Comparison of ENCODE assay signal across 10 mouse cellular contexts in genomic region chr14:8062076-8062475, GRCm38 (mm10). TPM values are rescaled to one million over a fixed set of nuclear protein-coding genes. Genes with fewer than 3 reads are reported as not detected.
DNase-seq lines count a peak whose midpoint lies in the region; ATAC-seq lines count a peak whose summit lies in the region.
"Had no signal": no experiment of that assay in that cellular context is flagged by ENCODE, and none has a peak within 500 bp of the region (broad histone marks: within the 10 kb centered on the region; RNA-seq: fewer than 3 reads in every experiment).

No protein-coding gene starts in this region.

- no peak overlapping the region for H3K4me2 ChIP-seq in heart, embryonic 13.5 days
- H3K4me2 ChIP-seq in forebrain, embryonic 11.5 days (ENCODE audit: low read depth, low read length, severe bottlenecking), result no peak overlapping the region
- no peak overlapping the region for H3K4me2 ChIP-seq in midbrain, embryonic 11.5 days

- peaks cover 10% of the 10 kb centered on the region for H3K4me1 ChIP-seq in heart, embryonic 13.5 days
- H3K4me1 ChIP-seq in forebrain, embryonic 11.5 days (replicated peaks; ENCODE audit: control insufficient read depth, insufficient read depth, low read length), result no peaks in the 10 kb centered on the region; the same call in 1 of the 2 replicates
- 0 out of 2 replicates have a peak, but pooled peaks cover 3% of the 10 kb centered on the region for H3K4me1 ChIP-seq in midbrain, embryonic 11.5 days (ENCODE audit: control insufficient read depth, insufficient read depth, low read length)

- no peaks in the 10 kb centered on the region for H3K9me3 ChIP-seq in heart, embryonic 13.5 days
- H3K9me3 ChIP-seq in forebrain, embryonic 11.5 days (ENCODE audit: control insufficient read depth, low read length), result no peaks in the 10 kb centered on the region
- H3K9me3 ChIP-seq in midbrain, embryonic 11.5 days (ENCODE audit: control insufficient read depth, low read length), result no peaks in the 10 kb centered on the region

- no peak overlapping the region for H3K4me3 ChIP-seq in heart, embryonic 13.5 days
- H3K4me3 ChIP-seq in forebrain, embryonic 11.5 days (ENCODE audit: low read depth, low read length), result no peak overlapping the region
- H3K4me3 ChIP-seq in midbrain, embryonic 11.5 days (ENCODE audit: low read depth, low read length), result no peak overlapping the region

- WGBS in heart, embryonic 13.5 days, result 24% methylated on average over 3 of the region's 3 CpGs
- 36% methylated on average over 3 of the region's 3 CpGs for WGBS in forebrain, embryonic 11.5 days
- 43% methylated on average over 3 of the region's 3 CpGs for WGBS in midbrain, embryonic 11.5 days

- 0 out of 2 replicates have a peak, but pooled peaks have one; percentile 19 for ATAC-seq in heart, embryonic 13.5 days (ENCODE audit: extremely low read depth, insufficient number of reproducible peaks, low FRiP score, low TSS enrichment)
- 0 out of 2 replicates have a peak, but pooled peaks have one; percentile 46 for ATAC-seq in forebrain, embryonic 11.5 days (replicated peaks; ENCODE audit: low FRiP score)
- peak; percentile 71; the same call in 1 of the 2 replicates for ATAC-seq in midbrain, embryonic 11.5 days (ENCODE audit: low FRiP score)

- H3K9ac ChIP-seq in heart, embryonic 13.5 days, result no peak overlapping the region
- no peak overlapping the region for H3K9ac ChIP-seq in forebrain, embryonic 11.5 days (ENCODE audit: low read length)
- no peak overlapping the region for H3K9ac ChIP-seq in midbrain, embryonic 11.5 days (ENCODE audit: low read length)

- peak overlapping the region; percentile 46 for H3K27ac ChIP-seq in heart, embryonic 13.5 days (replicated peaks)
- no peak overlapping the region for H3K27ac ChIP-seq in forebrain, embryonic 11.5 days (ENCODE audit: low read depth, low read length)
- H3K27ac ChIP-seq in midbrain, embryonic 11.5 days (ENCODE audit: low read depth, low read length), result no peak overlapping the region

- no peaks in the 10 kb centered on the region for H3K36me3 ChIP-seq in heart, embryonic 13.5 days
- H3K36me3 ChIP-seq in forebrain, embryonic 11.5 days (ENCODE audit: control insufficient read depth, insufficient read depth, low read length), result no peaks in the 10 kb centered on the region; the same call in 1 of the 2 replicates
- no peaks in the 10 kb centered on the region for H3K36me3 ChIP-seq in midbrain, embryonic 11.5 days (ENCODE audit: control insufficient read depth, insufficient read depth, low read length)

- no peaks in the 10 kb centered on the region; the same call in 1 of the 2 replicates for H3K27me3 ChIP-seq in heart, embryonic 13.5 days (replicated peaks)
- no peaks in the 10 kb centered on the region for H3K27me3 ChIP-seq in forebrain, embryonic 11.5 days (ENCODE audit: control insufficient read depth, insufficient read depth, low read length)
- no peaks in the 10 kb centered on the region for H3K27me3 ChIP-seq in midbrain, embryonic 11.5 days (ENCODE audit: control insufficient read depth, insufficient read depth, low read length)

- no peak for DNase-seq in heart, postnatal 4 days
- peak; percentile 77 for DNase-seq in ES-CJ7 (ENCODE audit: low read depth, low spot score)
- DNase-seq in forebrain, embryonic 11.5 days (ENCODE audit: low spot score), result peak; percentile 48
- DNase-seq in midbrain, embryonic 11.5 days (ENCODE audit: low spot score, missing footprints), result no peak
- no peak for DNase-seq in layer of hippocampus, adult 9-11 months
- DNase-seq in right cerebral cortex, adult 18-20 months, result no peak
- DNase-seq in urinary bladder, postnatal 14 days (ENCODE audit: low spot score), result no peak
- DNase-seq: kidney, postnatal 36 days; lung, postnatal 10 days had no signal

RNA-seq across cellular contexts. Expression of gene Rpp14, which starts 18.1 kb away (rescaled TPM):
- polyA plus RNA-seq in heart, embryonic 13.5 days (2015; fragmentation: Nextera tagmentation; extraction: Ambion mirVana), result 35.4 and 38.1 TPM in 2 replicates
- total RNA-seq in heart, postnatal 4 days (2021), result 10 to 100 TPM; 21.9 to 22.3 TPM
- polyA plus RNA-seq in forebrain, embryonic 11.5 days (2014; fragmentation: Nextera tagmentation; extraction: Ambion mirVana), result 64.5 and 69.2 TPM in 2 replicates
- polyA plus RNA-seq in midbrain, embryonic 11.5 days (2014; fragmentation: Nextera tagmentation; extraction: Ambion mirVana), result 55.5 and 56.5 TPM in 2 replicates

RNA-seq across cellular contexts. Expression of gene Pxk, which starts 35.9 kb away (rescaled TPM):
- 24.6 and 25.9 TPM in 2 replicates for polyA plus RNA-seq in heart, embryonic 13.5 days (2015; fragmentation: Nextera tagmentation; extraction: Ambion mirVana)
- 10 to 100 TPM; 20.9 to 21.0 TPM for total RNA-seq in heart, postnatal 4 days (2021)
- polyA plus RNA-seq in forebrain, embryonic 11.5 days (2014; fragmentation: Nextera tagmentation; extraction: Ambion mirVana), result 24.3 and 26.4 TPM in 2 replicates
- polyA plus RNA-seq in midbrain, embryonic 11.5 days (2014; fragmentation: Nextera tagmentation; extraction: Ambion mirVana), result 23.2 and 23.4 TPM in 2 replicates

RNA-seq across cellular contexts. Expression of gene Abhd6, which starts 59.4 kb away (rescaled TPM):
- polyA plus RNA-seq in heart, embryonic 13.5 days (2015; fragmentation: Nextera tagmentation; extraction: Ambion mirVana), result 10.4 and 12.5 TPM in 2 replicates
- 1 to 10 TPM; 5.1 to 5.8 TPM for total RNA-seq in heart, postnatal 4 days (2021)
- polyA plus RNA-seq in forebrain, embryonic 11.5 days (2014; fragmentation: Nextera tagmentation; extraction: Ambion mirVana), result 19.2 and 19.5 TPM in 2 replicates
- polyA plus RNA-seq in midbrain, embryonic 11.5 days (2014; fragmentation: Nextera tagmentation; extraction: Ambion mirVana), result 15.6 and 16.5 TPM in 2 replicates

Comparison
In these comparisons a context has a peak if more than half of its experiments do, and no peak if none do; other contexts are left out.
1. ATAC-seq: peak in every context shown above with its lines; median percentile 71 in midbrain, embryonic 11.5 days; 46 in forebrain, embryonic 11.5 days; 19 in heart, embryonic 13.5 days.
2. DNase-seq: peak in ES-CJ7 (single experiment) and forebrain, embryonic 11.5 days (single experiment); none in heart, postnatal 4 days (single experiment), midbrain, embryonic 11.5 days (single experiment), layer of hippocampus, adult 9-11 months (single experiment), right cerebral cortex, adult 18-20 months (single experiment) and urinary bladder, postnatal 14 days (single experiment).